Mouse (Mus musculus) heart, embryonic 12.5 days (tissue): ENCODE measurements at regions not wholly inside any gene's neighbourhood (a gene's known extent, or its start where the extent isn't known, plus 50 kb on each side); places are given as distances from the start of the nearest gene placed in this dataset.

Source experiments
- ATAC-seq: fragments of 200-750 bp; cut with Nextera tagmentation; 2 replicates; pipeline ENCODE4 v1.8.0; 2017; ENCODE audit warnings: moderate TSS enrichment, moderate library complexity; ENCODE audit not compliant: insufficient number of reproducible peaks, low FRiP score
- H3K27ac ChIP-seq: fragments of 300-500 bp; sonication (generic); 2 replicates; pipeline ENCODE4 v1.5.1; 2016; ENCODE audit warnings: mild to moderate bottlenecking, moderate library complexity; ENCODE audit not compliant: poor library complexity, severe bottlenecking
- H3K27me3 ChIP-seq: fragments of 300-500 bp; sonication (generic); replicated peaks from 2 replicates; pipeline ENCODE4 v1.6.1; 2016; ENCODE audit warnings: mild to moderate bottlenecking, moderate library complexity
- H3K36me3 ChIP-seq: fragments of 300-500 bp; sonication (generic); 2 replicates; pipeline ENCODE4 v1.6.1; 2016; ENCODE audit warnings: mild to moderate bottlenecking, moderate library complexity
- H3K4me1 ChIP-seq: fragments of 300-500 bp; sonication (generic); replicated peaks from 2 replicates; pipeline ENCODE4 v1.6.1; 2016; ENCODE audit warnings: mild to moderate bottlenecking
- H3K4me2 ChIP-seq: fragments of 300-500 bp; sonication (generic); 2 replicates; pipeline ENCODE4 v1.6.1; 2016; ENCODE audit warnings: mild to moderate bottlenecking, moderate library complexity
- H3K4me3 ChIP-seq: fragments of 300-500 bp; sonication (generic); 2 replicates; pipeline ENCODE4 v1.5.1; 2016; ENCODE audit warnings: mild to moderate bottlenecking
- H3K9ac ChIP-seq: fragments of 300-500 bp; sonication (generic); 2 replicates; pipeline ENCODE4 v1.6.1; 2016; ENCODE audit warnings: mild to moderate bottlenecking, moderate library complexity
- H3K9me3 ChIP-seq: fragments of 300-500 bp; sonication (generic); replicated peaks from 2 replicates; pipeline ENCODE4 v1.6.1; 2016; ENCODE audit warnings: mild to moderate bottlenecking, moderate library complexity
- WGBS: fragments of 180-500 bp; shearing (Covaris S2); methylation state at CpG from one replicate; pipeline ENCODE4 v1.1.7; 2016; 5-methylcytosine and 5-hydroxymethylcytosine counted together

GRCm38 (mm10) chr4:87718166-87718805 lies 314.9 kb downstream of the Mllt3 start:
- WGBS = 75% methylated on average over 9 of the region's 9 CpGs
- H3K27ac ChIP-seq = no peak overlapping the region
- ATAC-seq = no peak

DNA sequence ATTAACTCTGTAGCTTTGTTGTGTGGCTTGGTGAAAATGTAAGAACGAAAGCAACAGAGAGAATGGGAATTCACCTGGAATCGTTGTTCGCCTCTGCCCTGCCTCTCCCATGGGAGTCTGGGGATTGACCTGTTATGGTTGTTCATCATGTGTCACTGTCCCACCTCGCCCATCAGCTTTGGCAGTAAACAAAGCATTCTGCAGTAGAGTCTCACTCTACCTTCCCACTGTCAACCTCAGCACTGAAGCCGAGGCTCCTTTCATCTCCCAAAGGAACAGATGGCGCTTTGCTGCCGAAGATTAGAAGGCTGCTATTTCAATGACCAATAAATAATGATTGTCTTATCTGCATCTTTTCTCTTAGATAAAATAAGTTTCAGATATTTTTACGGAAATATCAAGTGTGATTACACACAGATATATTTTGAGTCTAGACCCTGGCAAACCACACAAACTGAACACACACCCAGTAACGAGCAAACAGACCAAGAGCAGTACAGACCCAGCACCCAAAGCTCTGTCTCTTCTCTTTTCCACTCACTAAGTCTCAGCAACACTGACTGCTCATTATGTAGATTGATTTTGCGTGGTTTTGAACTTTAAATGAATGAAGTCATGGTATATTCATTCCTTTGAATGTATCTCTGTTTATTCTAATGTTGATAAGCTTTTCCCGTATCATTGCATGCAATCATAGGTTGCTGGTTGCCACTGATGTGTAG lies 317.8 kb downstream of the Mllt3 start:
- Histone ChIP-seq H3K9ac (no peak overlapping the region), H3K4me3 (no peak overlapping the region), H3K27ac (no peak overlapping the region), H3K36me3 (no peaks in the 10 kb centered on the region), H3K27me3 (no peaks in the 10 kb centered on the region), H3K9me3 (no peaks in the 10 kb centered on the region), H3K4me2 (no peak overlapping the region), H3K4me1 (no peaks in the 10 kb centered on the region)
- ATAC-seq = no peak
- WGBS = 65% methylated on average over 11 of the region's 11 CpGs

More at GRCm38 (mm10) chr4:87718166-87718805, 314.9 kb downstream of the Mllt3 start:
- Histone ChIP-seq H3K9me3 (no peaks in the 10 kb centered on the region), H3K4me1 (no peaks in the 10 kb centered on the region), H3K36me3 (no peaks in the 10 kb centered on the region), H3K27me3 (no peaks in the 10 kb centered on the region), H3K4me2 (no peak overlapping the region), H3K4me3 (no peak overlapping the region), H3K9ac (no peak overlapping the region)

- Histone ChIP-seq H3K9ac (no peak overlapping the region), H3K27ac (no peak overlapping the region), H3K4me1 (peaks cover 4% of the 10 kb centered on the region), H3K4me3 (no peak overlapping the region), H3K36me3 (no peaks in the 10 kb centered on the region), H3K27me3 (no peaks in the 10 kb centered on the region), H3K9me3 (no peaks in the 10 kb centered on the region), H3K4me2 (no peak overlapping the region)
- ATAC-seq = no peak
- WGBS = 61% methylated on average over 2 of the region's 2 CpGs
These were observed 320.5 kb downstream of the Mllt3 start for GRCm38 (mm10) chr4:87712691-87713090.

GRCm38 (mm10) chr4:87712286-87712685 lies 320.9 kb downstream of the Mllt3 start:
- Histone ChIP-seq H3K4me1 (peaks cover 4% of the 10 kb centered on the region), H3K27me3 (no peaks in the 10 kb centered on the region), H3K4me2 (no peak overlapping the region), H3K27ac (no peak overlapping the region), H3K36me3 (no peaks in the 10 kb centered on the region), H3K9me3 (no peaks in the 10 kb centered on the region), H3K9ac (no peak overlapping the region), H3K4me3 (no peak overlapping the region)
- WGBS = 90% methylated on average over 3 of the region's 3 CpGs
- ATAC-seq = no peak

GRCm38 (mm10) chr4:87711185-87711827 lies 321.9 kb downstream of the Mllt3 start:
- no peak for ATAC-seq
- H3K27ac ChIP-seq = no peak overlapping the region
- H3K4me2 ChIP-seq = no peak overlapping the region
- H3K27me3 ChIP-seq = no peaks in the 10 kb centered on the region
- no peak overlapping the region for H3K4me3 ChIP-seq
- H3K9ac ChIP-seq = no peak overlapping the region
- H3K36me3 ChIP-seq = no peaks in the 10 kb centered on the region
- WGBS = 83% methylated on average over 8 of the region's 8 CpGs
- H3K4me1 ChIP-seq = peaks cover 4% of the 10 kb centered on the region
- H3K9me3 ChIP-seq = no peaks in the 10 kb centered on the region

DNA sequence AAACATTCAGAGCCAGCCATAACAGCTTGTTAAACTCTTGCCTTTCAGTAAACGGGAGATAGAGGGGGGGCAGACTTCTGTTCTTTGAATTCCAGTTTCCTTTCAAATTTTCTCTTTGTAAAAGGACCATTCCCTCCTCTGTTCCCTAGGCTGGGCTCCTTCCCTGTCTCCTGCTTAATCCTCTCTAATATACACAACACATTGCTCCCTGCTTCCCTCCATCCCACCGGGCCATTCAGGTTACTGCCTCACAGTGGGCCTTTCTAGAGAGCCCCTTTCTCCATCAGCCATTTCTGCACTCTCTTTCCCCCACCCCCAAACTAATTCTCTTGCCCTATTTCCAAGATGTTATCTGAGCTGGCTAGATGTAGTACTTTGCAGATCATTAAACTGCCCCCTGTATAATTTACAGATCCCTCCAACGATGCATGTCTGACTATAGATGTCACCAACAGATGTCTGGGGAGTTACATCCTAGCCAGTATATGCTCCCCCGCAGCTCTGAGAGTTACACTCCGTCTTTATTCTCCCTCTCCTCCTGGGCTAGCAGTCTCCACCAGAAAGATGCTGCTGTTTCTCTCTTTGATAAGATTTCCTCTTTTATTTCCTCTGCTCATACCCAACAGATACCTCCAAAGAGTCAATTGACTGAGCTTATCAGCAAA lies 324.1 kb downstream of the Mllt3 start:
- no peak overlapping the region for H3K27ac ChIP-seq
- H3K4me2 ChIP-seq = no peak overlapping the region
- H3K9ac ChIP-seq = no peak overlapping the region
- no peaks in the 10 kb centered on the region for H3K36me3 ChIP-seq
- H3K9me3 ChIP-seq = 0 out of 2 replicates have a peak, but pooled peaks cover 4% of the 10 kb centered on the region
- ATAC-seq = no peak
- no peak overlapping the region for H3K4me3 ChIP-seq
- WGBS = 11% methylated on average over 5 of the region's 5 CpGs
- no peaks in the 10 kb centered on the region for H3K27me3 ChIP-seq
- peaks cover 4% of the 10 kb centered on the region for H3K4me1 ChIP-seq

GRCm38 (mm10) chr4:87707386-87707785 lies 325.8 kb downstream of the Mllt3 start:
- no peaks in the 10 kb centered on the region for H3K27me3 ChIP-seq
- H3K36me3 ChIP-seq = no peaks in the 10 kb centered on the region
- H3K27ac ChIP-seq = no peak overlapping the region
- no peak overlapping the region for H3K9ac ChIP-seq
- H3K4me1 ChIP-seq = peaks cover 4% of the 10 kb centered on the region
- H3K4me3 ChIP-seq = no peak overlapping the region
- H3K4me2 ChIP-seq = no peak overlapping the region
- 0 out of 2 replicates have a peak, but pooled peaks cover 4% of the 10 kb centered on the region for H3K9me3 ChIP-seq
- 42% methylated on average over 2 of the region's 2 CpGs for WGBS
- no peak for ATAC-seq

DNA sequence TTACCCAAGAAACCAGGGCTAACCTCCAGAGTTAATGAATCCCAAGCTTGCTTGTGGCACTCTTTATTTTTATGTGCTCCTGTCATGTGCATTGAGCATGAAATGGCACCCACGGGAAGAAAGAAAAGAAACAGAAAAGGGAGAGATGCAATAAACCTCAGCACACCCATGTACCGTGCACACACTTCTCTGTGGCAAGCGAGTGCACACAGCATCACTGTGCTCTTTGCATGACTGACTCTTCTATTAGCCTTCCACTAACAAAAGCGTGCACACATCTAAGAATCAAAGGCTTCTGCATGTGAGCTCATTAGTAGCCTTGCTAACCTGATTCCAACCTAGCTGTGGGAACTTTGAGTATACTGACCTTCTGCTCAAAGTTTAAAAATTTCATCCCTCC lies 330.3 kb downstream of the Mllt3 start:
- Histone ChIP-seq H3K27ac (no peak overlapping the region), H3K4me3 (no peak overlapping the region), H3K4me2 (no peak overlapping the region), H3K4me1 (peaks cover 7% of the 10 kb centered on the region), H3K27me3 (no peaks in the 10 kb centered on the region), H3K36me3 (no peaks in the 10 kb centered on the region), H3K9me3 (0 out of 2 replicates have a peak, but pooled peaks cover 4% of the 10 kb centered on the region), H3K9ac (no peak overlapping the region)
- 84% methylated on average over 4 of the region's 4 CpGs for WGBS
- no peak for ATAC-seq

DNA sequence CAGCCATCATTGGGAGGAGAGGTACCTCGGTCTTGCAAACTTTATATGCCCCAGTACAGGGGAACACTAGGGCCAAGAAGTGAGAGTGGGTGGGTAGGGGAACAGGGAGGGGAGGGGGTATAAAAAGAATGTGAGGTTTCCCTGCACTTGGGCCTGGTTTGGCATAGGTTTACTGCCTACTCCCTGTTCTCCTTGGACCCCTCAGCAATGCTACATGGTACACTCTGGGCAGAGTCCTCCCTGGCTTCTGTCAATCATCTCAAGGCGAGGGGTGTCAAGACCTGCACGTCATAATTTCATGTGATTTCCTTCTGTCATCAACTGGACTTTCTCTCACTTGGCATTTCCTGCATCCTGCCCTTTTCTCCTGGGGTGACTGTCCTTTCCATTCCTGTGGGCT lies 330.9 kb downstream of the Mllt3 start:
- H3K4me2 ChIP-seq = no peak overlapping the region
- no peak overlapping the region for H3K9ac ChIP-seq
- peaks cover 7% of the 10 kb centered on the region for H3K4me1 ChIP-seq
- no peak overlapping the region for H3K27ac ChIP-seq
- no peaks in the 10 kb centered on the region for H3K36me3 ChIP-seq
- 0 out of 2 replicates have a peak, but pooled peaks cover 4% of the 10 kb centered on the region for H3K9me3 ChIP-seq
- no peak for ATAC-seq
- no peak overlapping the region for H3K4me3 ChIP-seq
- no peaks in the 10 kb centered on the region for H3K27me3 ChIP-seq
- WGBS = 73% methylated on average over 3 of the region's 3 CpGs

DNA sequence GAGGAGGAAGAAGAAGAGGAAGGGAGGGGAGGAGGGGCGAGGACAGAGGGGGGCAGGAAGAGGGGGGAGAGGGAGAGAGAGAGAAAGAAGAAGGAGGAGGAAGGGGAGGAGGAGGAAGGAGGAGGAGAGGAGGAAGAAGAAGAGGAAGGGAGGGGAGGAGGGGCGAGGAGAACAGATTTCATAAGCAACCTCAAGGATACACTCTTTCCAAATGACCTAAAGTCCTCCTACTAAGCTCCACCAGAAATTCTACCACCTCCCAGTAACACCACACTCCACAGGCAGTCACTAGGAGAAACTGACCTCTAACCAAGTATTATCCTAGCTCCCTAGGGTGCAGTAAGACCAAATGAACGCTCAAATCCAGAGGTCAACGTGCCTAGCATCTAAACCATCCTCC lies 332.1 kb downstream of the Mllt3 start:
- Histone ChIP-seq H3K27ac (no peak overlapping the region), H3K4me1 (peaks cover 7% of the 10 kb centered on the region), H3K9ac (no peak overlapping the region), H3K4me3 (no peak overlapping the region), H3K4me2 (no peak overlapping the region), H3K36me3 (no peaks in the 10 kb centered on the region), H3K27me3 (no peaks in the 10 kb centered on the region), H3K9me3 (0 out of 2 replicates have a peak, but pooled peaks cover 4% of the 10 kb centered on the region)
- ATAC-seq = no peak
- 64% methylated on average over 4 of the region's 4 CpGs for WGBS

GRCm38 (mm10) chr4:87700508-87700907 lies 332.7 kb downstream of the Mllt3 start:
- Histone ChIP-seq H3K4me1 (peaks cover 7% of the 10 kb centered on the region), H3K36me3 (no peaks in the 10 kb centered on the region), H3K27me3 (no peaks in the 10 kb centered on the region), H3K27ac (no peak overlapping the region), H3K9ac (no peak overlapping the region), H3K9me3 (0 out of 2 replicates have a peak, but pooled peaks cover under 1% of the 10 kb centered on the region), H3K4me2 (no peak overlapping the region), H3K4me3 (no peak overlapping the region)
- WGBS = 84% methylated on average over 2 of the region's 2 CpGs
- ATAC-seq = no peak
